Mouse (Mus musculus) midbrain, embryonic 14.5 days (tissue): ENCODE measurements around the gene Eral1. TPM values are rescaled to one million over a fixed set of nuclear protein-coding genes. Genes with fewer than 3 reads are reported as not detected.

Experiments used
- ATAC-seq: fragments of 200-750 bp; cut with Nextera tagmentation; 2 replicates; pipeline ENCODE4 v1.8.0; 2017; ENCODE audit warnings: moderate number of reproducible peaks, moderate library complexity; ENCODE audit not compliant: low FRiP score, low TSS enrichment
- DNase-seq: peaks from one replicate; pipeline ENCODE4 v3.0.0-alpha.2; 2015
- H3K27ac ChIP-seq: fragments of 300-500 bp; sonication (generic); replicated peaks from 2 replicates; pipeline ENCODE4 v1.5.1; 2014; ENCODE audit warnings: mild to moderate bottlenecking, low read depth, low read length, moderate library complexity
- H3K27me3 ChIP-seq: fragments of 300-500 bp; sonication (generic); 2 replicates; pipeline ENCODE4 v1.6.1; 2014; ENCODE audit warnings: low read length, control low read depth, mixed read lengths; ENCODE audit not compliant: control insufficient read depth, insufficient read depth
- H3K36me3 ChIP-seq: fragments of 300-500 bp; sonication (generic); 2 replicates; pipeline ENCODE4 v1.6.1; 2014; ENCODE audit warnings: low read length, control low read depth; ENCODE audit not compliant: control insufficient read depth, insufficient read depth
- H3K4me1 ChIP-seq: fragments of 300-500 bp; sonication (generic); 2 replicates; pipeline ENCODE4 v1.6.1; 2014; ENCODE audit warnings: mild to moderate bottlenecking, antibody characterized with exemption, low read length, control low read depth; ENCODE audit not compliant: control insufficient read depth, insufficient read depth
- H3K4me2 ChIP-seq: fragments of 300-500 bp; sonication (generic); 2 replicates; pipeline ENCODE4 v1.6.1; 2014; ENCODE audit warnings: mild to moderate bottlenecking, low read length, moderate library complexity
- H3K4me3 ChIP-seq: fragments of 300-500 bp; sonication (generic); replicated peaks from 2 replicates; pipeline ENCODE4 v1.5.1; 2014; ENCODE audit warnings: low read depth, low read length
- H3K9ac ChIP-seq: fragments of 300-500 bp; sonication (generic); replicated peaks from 2 replicates; pipeline ENCODE4 v1.6.1; 2014; ENCODE audit warnings: mild to moderate bottlenecking, low read length, moderate library complexity
- H3K9me3 ChIP-seq: fragments of 300-500 bp; sonication (generic); 2 replicates; pipeline ENCODE4 v1.6.1; 2016; ENCODE audit warnings: low read length, control low read depth, mixed read lengths; ENCODE audit not compliant: control insufficient read depth
- WGBS: fragments of 180-500 bp; shearing (Covaris S2); extraction: QIAGEN DNeasy Blood & Tissue Kit; methylation state at CpG from one replicate; pipeline ENCODE4 v1.1.7; 2014; 5-methylcytosine and 5-hydroxymethylcytosine counted together
- polyA plus RNA-seq: library from polyadenylated mRNA; unstranded; fragments of >200 nt; fragmentation: Nextera tagmentation; extraction: Ambion mirVana; gene quantifications from 2 replicates; pipeline ENCODE4 v1.2.1, GENCODE M21; 2014

Gene Eral1
- polyA plus RNA-seq, 1 experiment from 2014 or later = 35.8 TPM

DNA sequence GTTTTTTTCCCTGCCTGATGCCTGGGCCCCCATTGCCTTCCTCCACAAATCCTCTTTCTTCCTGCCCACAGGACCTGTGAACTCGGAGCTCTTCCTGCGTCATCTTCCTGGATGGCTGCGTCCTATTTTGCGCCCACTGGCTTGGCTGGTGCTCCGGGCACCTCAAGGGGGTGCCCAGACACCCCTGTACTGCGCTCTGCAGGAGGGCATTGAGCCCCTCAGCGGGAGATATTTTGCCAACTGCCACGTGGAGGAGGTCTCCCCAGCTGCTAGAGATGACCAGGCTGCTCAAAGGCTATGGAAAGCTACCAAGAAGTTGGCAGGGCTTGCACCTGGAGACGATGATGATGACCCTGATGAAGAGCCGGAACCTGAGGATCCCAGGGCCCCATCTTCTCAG is 43.4 kb downstream of the Eral1 start:
- no peak overlapping the region for H3K4me2 ChIP-seq

DNA sequence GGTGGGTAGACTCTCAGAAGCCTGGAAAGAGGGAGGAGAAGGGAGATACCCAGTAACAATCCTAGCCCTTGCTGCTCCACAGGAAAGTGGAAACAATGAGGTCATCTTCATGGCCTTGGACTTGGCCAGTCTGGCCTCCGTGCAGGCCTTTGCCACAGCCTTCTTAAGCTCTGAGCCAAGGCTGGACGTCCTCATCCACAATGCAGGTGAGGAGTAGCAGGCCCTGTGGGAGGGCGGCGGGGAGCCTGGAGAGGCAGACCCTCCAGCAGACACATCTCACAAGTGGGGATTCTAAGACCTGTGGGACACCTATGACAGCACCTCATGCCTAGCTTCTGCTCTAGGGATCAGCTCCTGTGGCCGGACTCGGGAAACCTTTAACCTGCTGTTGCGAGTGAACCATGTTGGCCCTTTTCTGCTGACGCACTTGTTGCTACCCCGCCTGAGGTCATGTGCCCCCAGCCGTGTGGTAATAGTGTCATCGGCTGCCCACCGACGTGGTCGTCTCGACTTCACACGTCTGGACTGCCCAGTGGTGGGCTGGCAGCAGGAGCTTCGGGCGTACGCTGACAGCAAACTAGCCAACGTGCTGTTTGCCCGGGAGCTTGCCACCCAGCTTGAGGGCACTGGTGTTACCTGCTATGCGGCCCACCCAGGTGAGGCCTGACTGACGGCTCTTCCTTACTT is 46.1 kb downstream of the Eral1 start:
- 95% methylated on average over 23 of the region's 23 CpGs for WGBS
- H3K27ac ChIP-seq = no peak overlapping the region
- no peak for ATAC-seq
- H3K4me2 ChIP-seq = no peak overlapping the region
- H3K27me3 ChIP-seq = no peaks in the 10 kb centered on the region
- no peak overlapping the region for H3K4me3 ChIP-seq
- H3K4me1 ChIP-seq = peaks cover 20% of the 10 kb centered on the region
- peaks cover 27% of the 10 kb centered on the region for H3K36me3 ChIP-seq
- H3K9me3 ChIP-seq = no peaks in the 10 kb centered on the region
- no peak for DNase-seq
- H3K9ac ChIP-seq = no peak overlapping the region

More for the DNA sequence above, 43.4 kb downstream of the Eral1 start:
- Histone ChIP-seq H3K36me3 (0 out of 2 replicates have a peak, but pooled peaks cover 12% of the 10 kb centered on the region), H3K9ac (no peak overlapping the region), H3K27me3 (no peaks in the 10 kb centered on the region), H3K27ac (no peak overlapping the region), H3K9me3 (no peaks in the 10 kb centered on the region), H3K4me3 (no peak overlapping the region), H3K4me1 (peaks cover 23% of the 10 kb centered on the region)
- 84% methylated on average over 10 of the region's 10 CpGs for WGBS
- ATAC-seq (no peak), DNase-seq (no peak)

DNA sequence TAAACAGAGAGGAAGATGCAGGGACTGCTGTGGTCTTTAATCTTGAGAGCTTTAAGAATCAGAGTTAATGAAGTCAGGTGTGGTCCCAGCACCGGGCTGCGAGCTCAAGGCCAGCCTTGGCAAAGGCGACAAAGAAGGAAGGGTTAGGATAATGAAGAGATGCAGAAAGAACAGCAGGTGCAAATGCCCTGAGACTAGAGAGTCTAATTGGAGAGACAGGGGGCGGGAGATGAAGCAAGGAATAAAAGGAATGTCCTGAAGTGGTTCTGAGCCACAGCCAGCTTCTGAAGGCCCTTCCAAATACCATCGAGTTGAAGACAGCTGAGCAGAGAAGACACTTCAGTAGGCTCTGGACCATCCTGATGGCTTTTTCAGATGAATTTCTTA is 47.4 kb downstream of the Eral1 start:
- H3K4me3 ChIP-seq = peak overlapping the region; percentile 70
- 3% methylated on average over 5 of the region's 5 CpGs for WGBS
- ATAC-seq (no peak), DNase-seq (no peak)
- H3K9me3 ChIP-seq = no peaks in the 10 kb centered on the region
- no peaks in the 10 kb centered on the region for H3K27me3 ChIP-seq
- H3K27ac ChIP-seq = peak overlapping the region; percentile 97
- peak overlapping the region; percentile 90 for H3K9ac ChIP-seq
- H3K4me2 ChIP-seq = peak overlapping the region; percentile 73
- H3K36me3 ChIP-seq = peaks cover 39% of the 10 kb centered on the region
- H3K4me1 ChIP-seq = peaks cover 12% of the 10 kb centered on the region

DNA sequence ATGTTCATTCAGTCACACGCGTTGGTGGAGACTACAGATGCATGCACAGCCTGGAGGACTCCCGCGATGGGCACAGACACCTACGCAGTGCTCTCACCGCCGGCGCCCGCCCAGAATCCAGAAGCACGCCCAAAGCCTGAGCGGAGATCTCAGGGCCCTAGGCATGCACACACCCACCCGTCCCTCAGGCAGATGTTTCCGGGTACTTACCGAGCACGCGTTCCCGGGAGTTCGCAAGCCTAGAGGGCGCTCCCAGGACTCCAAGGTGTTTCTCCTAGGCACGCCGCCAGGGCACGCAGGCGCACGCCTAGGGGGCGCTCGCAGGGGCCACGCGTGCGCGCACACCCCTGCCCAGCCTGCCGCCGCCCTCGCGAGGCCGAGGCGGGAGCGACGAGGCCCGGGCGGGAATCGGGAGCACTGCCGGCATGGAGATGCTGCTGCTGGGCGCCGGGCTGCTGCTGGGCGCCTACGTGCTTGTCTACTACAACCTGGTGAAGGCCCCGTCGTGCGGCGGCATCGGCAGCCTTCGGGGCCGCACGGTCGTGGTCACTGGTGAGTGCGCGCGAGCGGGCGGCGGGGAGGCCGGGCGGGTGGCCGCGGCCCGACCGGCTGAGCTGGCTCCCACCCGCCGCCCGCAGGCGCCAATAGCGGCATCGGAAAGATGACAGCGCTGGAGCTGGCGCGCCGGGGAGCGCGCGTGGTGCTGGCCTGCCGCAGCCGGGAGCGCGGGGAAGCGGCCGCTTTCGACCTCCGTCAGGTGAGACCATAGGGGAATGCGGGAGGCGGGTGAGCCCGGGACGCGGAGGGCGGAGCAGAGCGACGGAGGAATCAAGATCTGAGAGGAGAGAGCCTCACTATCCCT is 48.0 kb downstream of the Eral1 start, which contains the start of gene Dhrs13:
TSS of gene Dhrs13 (plus strand) at position 334 of the 862 bp plus-strand sequence.
- Histone ChIP-seq H3K9ac (peak within 1 kb of the TSS; percentile 90), H3K36me3 (peaks cover 46% of the 10 kb centered on the region), H3K9me3 (no peaks in the 10 kb centered on the region), H3K4me3 (peak within 1 kb of the TSS; percentile 70), H3K4me1 (peaks cover 12% of the 10 kb centered on the region), H3K27ac (peak within 1 kb of the TSS; percentile 97), H3K27me3 (no peaks in the 10 kb centered on the region), H3K4me2 (peak within 1 kb of the TSS; percentile 73)
- ATAC-seq = peak; percentile 91
- under 1% methylated on average over 95 of the region's 96 CpGs for WGBS
- DNase-seq = peak; percentile 97

DNA sequence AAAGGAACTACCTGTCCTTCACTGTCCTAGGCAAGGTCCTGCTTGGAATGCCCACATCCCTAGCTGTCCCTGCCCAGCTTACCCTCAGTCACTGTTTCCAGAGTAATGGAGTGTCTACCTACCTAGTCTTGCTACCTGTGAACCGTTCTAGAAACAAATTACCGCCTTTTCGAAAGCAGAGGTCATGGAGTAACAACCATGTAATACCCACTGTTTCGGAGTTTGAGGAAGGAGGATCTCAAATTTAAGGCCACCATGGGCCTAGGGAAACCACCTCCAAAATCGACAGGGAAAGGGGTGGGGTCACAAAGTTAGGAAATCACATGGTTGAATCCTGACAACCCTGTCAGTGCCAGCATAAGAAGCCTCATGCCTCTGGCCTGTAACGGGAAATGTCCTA is 48.8 kb downstream of the Eral1 start:
- peak overlapping the region; percentile 97 for H3K27ac ChIP-seq
- no peaks in the 10 kb centered on the region for H3K27me3 ChIP-seq
- H3K4me3 ChIP-seq = peak overlapping the region; percentile 70; the same call in 1 of the 2 replicates
- DNase-seq (no peak), ATAC-seq (no peak)
- H3K9ac ChIP-seq = peak overlapping the region; percentile 90; the same call in 1 of the 2 replicates
- H3K4me1 ChIP-seq = peaks cover 12% of the 10 kb centered on the region
- peak overlapping the region; percentile 73 for H3K4me2 ChIP-seq
- 44% methylated on average over 6 of the region's 6 CpGs for WGBS
- no peaks in the 10 kb centered on the region for H3K9me3 ChIP-seq
- H3K36me3 ChIP-seq = peaks cover 47% of the 10 kb centered on the region

DNA sequence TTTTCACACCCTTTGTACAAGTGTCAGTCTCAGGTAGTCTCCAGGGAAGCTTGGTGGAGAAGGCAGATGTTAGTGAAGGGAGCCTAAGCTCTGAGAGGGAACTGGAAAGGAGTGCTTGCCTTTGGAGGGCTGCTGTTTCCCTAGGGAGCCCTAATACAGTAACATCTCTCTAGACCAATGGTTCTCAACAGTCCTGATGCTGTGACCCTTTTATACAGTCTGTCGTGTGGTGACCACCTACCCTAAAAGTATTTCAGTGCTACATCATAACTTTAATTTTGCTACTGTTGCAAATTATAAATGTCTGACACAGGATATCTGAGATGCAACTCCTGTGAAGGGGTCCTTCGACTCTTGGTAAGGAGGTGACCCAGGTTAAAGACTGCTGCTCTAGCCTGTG is 49.6 kb downstream of the Eral1 start:
- 76% methylated on average over 2 of the region's 2 CpGs for WGBS
- no peak overlapping the region for H3K4me2 ChIP-seq

DNA sequence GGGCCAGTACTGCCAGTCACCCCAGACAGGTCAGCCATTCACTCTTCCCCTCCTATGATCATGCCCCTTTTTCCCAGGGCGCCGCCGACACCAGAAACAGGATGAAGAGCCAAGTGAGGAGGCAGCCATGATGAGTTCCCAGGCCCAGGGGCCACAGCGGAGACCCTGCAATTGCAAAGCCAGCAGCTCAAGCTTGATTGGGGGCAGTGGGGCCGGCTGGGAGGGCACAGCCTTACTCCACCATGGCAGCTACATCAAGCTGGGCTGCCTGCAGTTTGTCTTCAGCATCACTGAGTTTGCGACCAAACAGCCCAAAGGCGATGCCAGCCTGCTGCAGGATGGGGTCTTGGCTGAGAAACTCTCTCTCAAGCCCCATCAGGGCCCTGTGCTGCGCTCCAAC is 50.9 kb downstream of the Eral1 start:
- H3K4me1 ChIP-seq = peaks cover 12% of the 10 kb centered on the region
- no peak for ATAC-seq
- no peak for DNase-seq
- H3K36me3 ChIP-seq = peaks cover 62% of the 10 kb centered on the region
- 88% methylated on average over 8 of the region's 8 CpGs for WGBS
- H3K9me3 ChIP-seq = no peaks in the 10 kb centered on the region
- no peak overlapping the region for H3K4me2 ChIP-seq
- no peaks in the 10 kb centered on the region for H3K27me3 ChIP-seq
- no peak overlapping the region for H3K9ac ChIP-seq
- no peak overlapping the region for H3K4me3 ChIP-seq
- no peak overlapping the region for H3K27ac ChIP-seq

More for the DNA sequence above, 49.6 kb downstream of the Eral1 start:
- Histone ChIP-seq H3K4me1 (peaks cover 12% of the 10 kb centered on the region), H3K4me3 (no peak overlapping the region), H3K36me3 (peaks cover 55% of the 10 kb centered on the region), H3K9me3 (no peaks in the 10 kb centered on the region), H3K27ac (no peak overlapping the region), H3K9ac (no peak overlapping the region), H3K27me3 (no peaks in the 10 kb centered on the region)
- ATAC-seq = no peak
- no peak for DNase-seq

DNA sequence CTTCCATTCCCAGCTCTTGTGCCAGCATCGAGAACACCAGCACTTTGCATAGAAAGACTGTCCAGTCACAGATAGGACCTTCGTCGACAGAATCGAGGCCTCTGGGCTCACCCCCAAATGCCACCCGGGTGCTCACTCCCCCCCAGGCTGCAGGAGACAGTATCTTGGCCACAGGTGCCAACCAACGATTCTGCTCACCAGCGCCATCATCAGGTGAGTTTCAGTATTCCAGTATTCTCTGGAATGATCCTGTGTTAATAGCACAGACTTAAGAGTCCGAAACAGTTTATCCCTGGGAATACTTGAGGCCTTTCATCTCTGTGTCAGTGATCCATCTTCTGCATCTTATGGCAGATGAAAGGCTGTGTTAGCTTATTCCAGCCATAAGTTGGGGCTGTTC is 56.6 kb downstream of the Eral1 start:
- no peaks in the 10 kb centered on the region for H3K9me3 ChIP-seq
- no peaks in the 10 kb centered on the region for H3K4me1 ChIP-seq
- H3K36me3 ChIP-seq = peaks cover 89% of the 10 kb centered on the region
- H3K27ac ChIP-seq = no peak overlapping the region
- DNase-seq (peak; percentile 56), ATAC-seq (no peak)
- no peaks in the 10 kb centered on the region for H3K27me3 ChIP-seq
- 81% methylated on average over 8 of the region's 8 CpGs for WGBS
- H3K9ac ChIP-seq = no peak overlapping the region
- H3K4me3 ChIP-seq = no peak overlapping the region
- H3K4me2 ChIP-seq = no peak overlapping the region
